Mouse (Mus musculus) cerebellum, adult 9-11 months (tissue): ENCODE results near the gene Gm21411.
"Not testable (repeated sequence)": the region's sequence is repeated elsewhere in the genome, so short reads cannot be mapped to it uniquely, and the experiment has no call there.

ENCODE experiments used
- DNase-seq: peaks from one replicate; pipeline ENCODE4 v3.0.0; 2022

Gene Gm21411

GRCm38 (mm10) chr4:146909386-146910137 is at the start of gene Gm21411:
Gene Gm21411, minus strand, starts transcription at chr4:146909590.
- not testable (repeated sequence) for DNase-seq

- not testable (repeated sequence) for DNase-seq
These were observed 32.3 kb upstream of the Gm21411 start for GRCm38 (mm10) chr4:146941691-146942090.

- no peak for DNase-seq
These were observed 23.1 kb upstream of the Gm21411 start for GRCm38 (mm10) chr4:146932311-146933082.

GRCm38 (mm10) chr4:146915196-146915595 is 5.8 kb upstream of the Gm21411 start:
- DNase-seq, result no peak

- DNase-seq, result not testable (repeated sequence)
These were observed 1.3 kb downstream of the Gm21411 start for GRCm38 (mm10) chr4:146908131-146908530.

- not testable (repeated sequence) for DNase-seq
These were observed 4.6 kb downstream of the Gm21411 start for GRCm38 (mm10) chr4:146904782-146905181.

- DNase-seq, result not testable (repeated sequence)
These were observed 6.3 kb downstream of the Gm21411 start for GRCm38 (mm10) chr4:146903126-146903525.
